Mouse (Mus musculus): ENCODE results near the gene Itgal. TPM values are rescaled to one million over a fixed set of nuclear protein-coding genes. Genes with fewer than 3 reads are reported as not detected.
A peak's percentile ranks its signal among the peaks of the same experiment; 100 is the strongest.

Itgal gene
- total RNA-seq, 2 experiments from 2014 or later, result 0.59 to 0.72 TPM

DNA sequence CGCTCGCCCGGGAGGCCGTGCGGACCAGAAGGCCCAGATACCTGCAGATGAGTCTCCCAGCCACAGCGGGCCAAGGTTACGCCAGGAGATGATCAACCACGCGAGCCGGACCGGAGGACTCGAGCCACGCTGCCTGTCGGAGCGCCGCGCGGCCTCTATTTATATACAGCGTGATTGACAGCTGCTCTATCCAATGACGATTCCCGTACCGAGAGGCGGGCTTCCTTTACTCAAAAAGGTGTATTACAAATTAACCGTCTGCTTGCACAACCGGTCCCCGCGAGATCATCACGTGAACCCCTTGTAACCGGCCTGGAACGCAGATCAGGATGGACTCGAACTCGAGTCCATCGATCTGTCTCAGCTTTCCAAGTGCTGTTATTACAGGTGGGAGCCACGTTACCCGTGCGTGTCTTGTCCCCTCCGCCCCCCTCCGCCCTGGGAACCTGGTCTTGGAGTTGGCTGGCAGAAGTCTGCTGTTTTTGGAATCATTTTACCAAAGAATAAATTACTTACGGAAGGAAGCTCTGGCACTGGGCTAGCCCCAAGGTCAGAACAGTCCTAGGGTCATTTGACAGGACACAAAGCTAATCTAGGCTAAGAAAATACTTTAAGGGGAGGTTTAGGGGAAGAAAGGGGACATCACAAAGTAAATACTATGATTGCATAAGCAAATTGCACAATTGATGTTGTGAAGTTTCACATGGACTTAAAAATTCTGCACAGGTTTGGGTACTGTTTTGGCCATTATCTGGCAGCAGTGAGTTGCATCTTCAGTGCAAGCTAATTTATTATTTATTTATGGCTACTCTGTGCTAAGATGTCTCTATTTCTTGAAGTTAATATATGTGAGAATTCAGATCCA, 21.9 kb upstream of the Itgal start, which contains the start of gene Sephs2:
TSS of gene Sephs2 (minus strand) at position 131 of the 865 bp plus-strand sequence.
- intact Hi-C loops (cut with DNase I), result no loop called here
- DNase-seq (ENCODE audit: low spot score in 2 of 2), result peak; percentile 98

DNA sequence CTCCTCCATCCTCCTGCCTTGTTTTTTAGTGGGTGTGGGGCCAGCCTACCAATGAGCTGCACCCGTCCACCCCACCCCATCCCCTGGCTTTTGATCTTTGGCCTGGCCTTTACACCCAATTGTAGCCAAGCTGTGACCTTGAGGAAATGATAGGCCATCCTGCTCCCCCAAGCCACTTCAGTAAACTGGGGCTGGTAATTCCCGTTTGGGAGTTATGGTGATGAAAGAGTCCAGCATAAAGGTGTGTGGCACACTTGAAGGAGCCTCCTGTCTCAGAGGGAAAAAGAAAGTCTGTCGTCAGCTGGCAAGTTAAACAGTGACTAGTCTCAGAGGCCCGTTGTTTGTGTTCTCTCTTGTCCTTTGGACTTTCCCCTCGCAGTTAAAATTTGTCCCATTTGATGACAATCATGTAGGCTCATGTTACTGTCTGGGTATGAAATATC, 19.5 kb upstream of the Itgal start:
- no peak for DNase-seq (ENCODE audit: low spot score in 2 of 2)
- intact Hi-C loops (cut with DNase I), result no loop called here

DNA sequence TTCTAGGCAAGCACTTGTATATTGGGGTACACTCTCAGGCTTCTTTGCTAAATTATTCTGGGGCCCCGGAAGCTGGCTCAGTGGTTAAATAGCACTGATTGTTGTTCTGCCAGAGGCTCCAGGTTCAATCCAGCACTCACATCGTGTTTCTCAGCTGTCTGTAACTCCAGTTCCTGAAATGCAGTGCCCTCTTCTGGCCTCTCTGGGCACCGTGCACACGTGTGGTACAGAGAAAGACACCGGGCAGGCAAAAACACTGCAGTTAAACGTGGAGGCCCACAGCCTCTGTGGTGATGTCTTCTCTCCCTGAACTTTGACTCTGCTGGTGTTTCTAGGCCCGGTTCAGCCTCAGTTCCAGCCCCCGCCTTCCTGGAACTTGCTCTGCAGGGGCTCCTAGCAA, 17.7 kb upstream of the Itgal start:
- intact Hi-C loops (cut with DNase I), result no loop called here
- no peak for DNase-seq (ENCODE audit: low spot score in 2 of 2)

DNA sequence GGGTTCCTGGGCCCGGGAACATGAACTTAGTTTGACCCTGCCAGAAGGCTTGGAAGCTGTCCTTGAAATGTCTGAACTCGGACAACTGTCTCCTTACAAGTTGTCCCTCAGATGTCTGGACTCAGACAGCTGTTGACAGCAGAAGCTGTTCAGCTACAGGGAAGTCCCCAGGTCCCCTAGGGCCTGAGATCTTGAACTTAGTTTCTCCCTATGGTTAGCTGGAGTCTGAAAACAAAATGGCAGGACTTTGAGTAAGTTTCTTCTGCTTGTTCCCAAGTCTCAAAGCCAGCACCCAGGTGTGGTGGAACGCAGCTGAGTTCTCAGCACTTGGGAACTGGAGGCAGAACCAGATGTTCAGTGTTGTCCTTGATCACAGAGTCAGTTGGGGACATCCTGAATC, 16.0 kb upstream of the Itgal start:
- DNase-seq (ENCODE audit: low spot score in 2 of 2), result no peak

DNA sequence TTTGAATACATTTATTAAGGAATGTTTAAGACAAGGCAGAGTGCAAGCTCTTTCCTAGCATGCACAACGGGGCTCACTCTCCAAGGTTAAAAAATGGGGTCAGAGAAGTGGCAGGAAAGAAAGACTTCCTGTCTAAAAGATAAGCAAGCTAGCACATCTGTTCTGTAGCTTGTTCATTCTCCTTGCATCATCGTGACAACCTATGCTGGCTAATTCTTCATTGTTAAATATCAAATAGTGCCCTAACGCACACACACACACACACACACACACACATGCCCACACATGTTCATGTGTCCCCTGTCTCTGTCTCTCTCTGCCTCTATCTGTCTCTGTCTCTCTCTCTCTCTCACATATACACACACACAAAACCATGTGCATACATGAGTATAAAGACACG, 14.9 kb upstream of the Itgal start:
- intact Hi-C loops (cut with DNase I), result no loop called here
- DNase-seq (ENCODE audit: low spot score in 2 of 2), result no peak

More for the DNA sequence above, 16.0 kb upstream of the Itgal start:
- intact Hi-C loops (cut with DNase I), result no loop called here

DNA sequence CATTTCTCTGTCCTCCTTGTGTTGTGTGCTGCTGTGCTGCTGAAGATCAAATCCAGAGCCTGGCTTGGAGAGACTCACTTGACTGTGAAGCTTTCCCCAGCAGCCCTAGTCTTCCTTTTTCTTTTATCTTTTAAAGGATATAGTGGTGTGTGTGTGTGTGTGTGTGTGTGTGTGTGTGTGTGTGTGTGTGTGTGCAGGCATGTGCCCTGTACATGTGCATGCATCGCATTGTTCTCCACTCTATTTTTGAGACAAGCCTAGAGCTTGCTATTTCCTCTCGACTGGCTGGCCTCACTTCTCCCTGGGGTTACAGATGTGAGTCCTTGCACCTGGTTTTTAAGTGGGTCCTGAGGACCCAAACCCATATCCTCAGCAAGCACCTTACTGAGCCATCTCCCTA, 13.9 kb upstream of the Itgal start:
- intact Hi-C loops (cut with DNase I), result no loop called here
- DNase-seq (ENCODE audit: low spot score in 2 of 2), result no peak

DNA sequence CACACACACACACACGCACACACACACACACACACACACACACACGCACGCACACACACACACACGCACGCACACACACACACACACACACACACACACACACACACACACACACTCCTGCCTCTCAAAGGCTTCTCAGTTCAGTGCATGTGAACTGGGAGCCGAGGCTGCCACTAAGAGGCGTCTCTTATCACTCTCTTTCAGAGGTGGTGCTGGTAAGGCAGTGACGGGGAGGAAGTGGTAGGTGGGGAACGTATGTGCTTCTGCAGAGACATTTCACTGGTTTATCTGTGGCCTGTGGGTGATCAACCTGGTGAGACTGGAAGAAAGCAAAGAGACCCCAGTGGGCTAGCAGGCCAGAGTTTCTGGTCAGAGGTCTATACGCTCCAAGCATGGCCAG, 10.9 kb upstream of the Itgal start:
- no peak for DNase-seq (ENCODE audit: low spot score in 2 of 2)
- intact Hi-C loops (cut with DNase I), result no loop called here

DNA sequence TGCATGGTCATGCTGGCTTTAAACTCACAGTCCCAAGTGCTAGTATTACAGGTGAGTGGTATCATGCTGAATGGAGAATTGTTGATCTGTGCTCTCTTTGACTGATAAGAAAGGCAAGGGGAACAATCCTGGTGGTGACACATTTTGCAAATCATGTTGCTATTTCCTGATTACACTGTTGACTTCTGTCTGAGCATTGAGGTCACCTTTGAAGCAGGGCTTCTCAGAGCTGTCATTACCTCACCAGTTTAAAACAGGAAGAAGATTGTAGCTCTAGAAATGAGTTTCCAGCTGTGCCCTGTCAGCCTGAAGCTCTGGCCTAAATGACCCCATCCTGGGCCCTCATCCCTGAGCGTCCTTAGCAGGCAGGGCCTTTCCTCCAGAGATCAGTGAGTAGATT, 8.1 kb upstream of the Itgal start:
- DNase-seq (ENCODE audit: low spot score in 2 of 2), result no peak
- intact Hi-C loops (cut with DNase I), result no loop called here

DNA sequence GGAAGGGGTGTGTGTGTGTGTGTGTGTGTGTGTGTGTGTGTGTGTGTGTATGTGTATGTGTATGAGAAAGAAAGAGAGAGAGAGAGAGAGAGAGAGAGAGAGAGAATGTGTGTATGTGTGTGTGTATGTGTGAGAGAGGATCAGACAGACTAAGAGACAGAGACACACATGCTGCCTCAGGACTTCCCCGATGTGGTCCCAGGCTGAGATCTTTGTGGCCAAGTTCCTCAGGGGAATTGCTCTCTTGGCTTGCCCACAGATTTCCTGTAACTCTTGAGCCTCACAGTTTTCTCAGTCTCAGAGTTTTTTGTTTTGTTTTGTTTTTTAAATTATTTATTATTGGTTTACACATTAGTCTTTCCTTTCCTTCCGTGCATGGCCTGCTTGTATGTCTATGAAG, 6.8 kb upstream of the Itgal start:
- intact Hi-C loops (cut with DNase I), result no loop called here

DNA sequence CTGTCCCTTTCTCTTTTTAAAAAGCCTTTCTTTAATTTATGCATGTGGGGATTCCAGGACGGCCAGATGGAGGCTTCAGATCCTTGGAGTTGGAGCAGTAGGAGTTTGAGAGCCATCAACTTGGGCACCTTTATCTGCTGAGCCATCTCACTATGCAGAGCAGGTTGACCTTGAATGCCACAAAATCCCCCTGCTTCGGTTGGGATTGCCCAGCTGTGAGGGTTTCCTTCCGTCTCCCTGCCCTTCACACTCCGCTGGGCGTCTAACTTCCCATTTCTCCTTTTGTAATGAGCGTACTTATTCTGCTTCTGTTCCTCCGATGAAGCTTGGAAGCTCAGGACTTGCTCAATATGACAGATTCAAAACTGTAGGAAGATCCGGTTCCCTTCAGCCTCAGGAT, 5.9 kb upstream of the Itgal start:
- intact Hi-C loops (cut with DNase I), result no loop called here
- no peak for DNase-seq (ENCODE audit: low spot score in 2 of 2)

More for the DNA sequence above, 6.8 kb upstream of the Itgal start:
- DNase-seq (ENCODE audit: low spot score in 2 of 2), result no peak

DNA sequence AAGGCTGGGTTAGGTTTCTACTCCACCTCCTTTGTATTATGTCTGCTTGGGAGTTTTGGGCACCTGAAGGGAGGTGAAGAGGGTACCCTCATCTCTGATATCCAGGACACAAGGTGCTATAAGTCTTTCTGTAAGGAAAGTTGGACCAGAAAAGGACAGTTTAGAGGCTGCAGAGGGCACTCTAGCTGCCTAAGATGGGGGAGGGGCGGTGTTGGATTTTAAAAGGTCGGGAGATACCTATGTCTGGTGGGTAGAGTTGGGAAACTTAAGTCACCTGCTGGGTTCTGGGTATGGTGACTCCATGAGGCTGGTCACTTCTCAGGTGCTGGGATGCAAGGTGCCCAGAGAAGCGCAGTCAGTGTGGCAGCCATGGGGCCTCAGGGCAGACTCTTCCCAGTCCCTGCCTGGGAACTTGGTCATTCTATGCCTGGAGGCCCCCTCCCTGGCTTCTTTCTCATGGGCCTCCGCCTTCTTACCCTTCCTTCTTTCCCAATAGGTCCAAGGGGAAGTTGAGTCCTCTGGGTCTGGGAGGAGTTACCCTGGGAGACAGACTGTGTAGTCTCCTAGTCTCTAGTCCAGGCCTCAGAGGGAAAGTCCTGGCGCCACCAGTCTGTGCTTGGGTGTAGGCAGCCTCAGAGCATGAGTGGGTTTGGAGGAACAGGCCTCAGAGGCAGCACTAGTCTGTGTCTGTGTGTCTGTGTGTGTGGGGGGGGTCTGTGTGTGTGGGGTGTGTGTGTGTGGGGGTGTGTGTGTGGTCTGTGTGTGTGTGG, 911 bp downstream of the Itgal start:
- intact Hi-C loops (cut with DNase I), result no loop called here
- no peak for DNase-seq (ENCODE audit: low spot score in 2 of 2)

DNA sequence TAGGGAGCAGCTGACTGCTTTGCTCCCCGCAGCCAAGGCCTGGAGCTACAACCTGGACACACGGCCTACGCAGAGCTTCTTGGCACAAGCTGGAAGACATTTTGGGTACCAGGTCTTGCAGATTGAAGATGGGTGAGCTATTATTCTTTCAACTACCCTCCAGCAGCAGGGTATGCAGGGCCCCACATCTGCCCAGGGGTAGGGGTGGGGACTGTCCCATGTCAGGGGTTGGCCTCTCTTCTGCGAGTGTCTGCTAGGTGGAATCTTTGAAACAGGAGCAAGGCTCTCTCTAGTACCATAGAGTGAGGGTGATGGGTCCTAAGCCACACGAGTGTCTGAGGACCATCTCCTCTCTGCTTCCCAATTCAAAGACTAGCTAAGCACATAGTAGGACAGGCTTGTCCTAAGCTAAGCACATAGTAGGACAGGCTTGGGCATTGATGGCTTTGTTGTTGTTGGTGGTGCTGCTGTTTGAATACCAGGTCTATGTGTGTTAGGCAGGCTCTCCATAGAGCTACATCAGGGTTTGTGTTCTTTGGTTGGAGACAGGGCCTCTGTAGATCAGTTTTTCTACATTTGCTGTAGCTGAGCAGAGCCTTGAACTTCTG, 1.6 kb downstream of the Itgal start:
- DNase-seq (ENCODE audit: low spot score in 2 of 2), result no peak
- intact Hi-C loops (cut with DNase I), result no loop called here

DNA sequence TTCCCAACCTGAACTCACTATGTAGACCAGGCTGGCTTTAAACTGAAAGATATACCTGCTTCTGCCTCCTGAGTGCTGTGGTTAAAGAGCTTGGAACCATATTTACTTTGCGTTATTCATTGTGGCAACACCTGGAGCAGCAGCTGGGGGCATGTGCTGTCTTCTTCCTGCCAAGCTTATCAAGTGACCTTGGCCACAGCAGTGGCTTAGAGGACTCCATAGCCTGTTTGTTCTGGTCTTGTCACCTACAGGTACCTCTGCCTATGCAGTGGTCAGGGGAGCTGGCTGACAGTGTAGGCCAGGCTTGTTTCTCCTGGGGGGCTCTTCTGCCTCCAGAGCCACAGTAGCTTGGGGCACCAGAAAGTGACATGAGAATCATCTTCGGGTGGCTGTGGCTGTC, 12.4 kb downstream of the Itgal start:
- no peak for DNase-seq (ENCODE audit: low spot score in 2 of 2)
- intact Hi-C loops (cut with DNase I), result no loop called here

DNA sequence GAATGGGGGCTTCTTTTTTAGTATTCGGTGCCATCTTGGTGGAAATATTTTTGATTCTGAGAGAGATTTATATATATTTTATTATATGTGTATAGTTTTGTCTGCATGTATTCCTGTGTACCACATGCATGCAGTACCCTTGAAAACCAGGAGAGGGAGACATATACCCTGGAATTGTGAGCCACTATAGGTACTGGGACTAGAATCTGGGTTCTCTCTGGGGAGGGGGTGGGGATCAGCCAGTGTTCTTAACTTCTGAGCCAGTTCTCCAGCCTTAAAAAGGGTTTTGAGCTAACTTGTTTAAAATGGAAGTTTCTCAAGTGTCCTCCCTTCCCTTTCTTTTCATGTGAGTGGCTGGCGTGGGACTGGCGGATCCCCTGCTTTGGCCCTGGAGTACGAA, 12.8 kb downstream of the Itgal start:
- intact Hi-C loops (cut with DNase I), result no loop called here
- DNase-seq (ENCODE audit: low spot score in 2 of 2), result peak; percentile 83 to 93

DNA sequence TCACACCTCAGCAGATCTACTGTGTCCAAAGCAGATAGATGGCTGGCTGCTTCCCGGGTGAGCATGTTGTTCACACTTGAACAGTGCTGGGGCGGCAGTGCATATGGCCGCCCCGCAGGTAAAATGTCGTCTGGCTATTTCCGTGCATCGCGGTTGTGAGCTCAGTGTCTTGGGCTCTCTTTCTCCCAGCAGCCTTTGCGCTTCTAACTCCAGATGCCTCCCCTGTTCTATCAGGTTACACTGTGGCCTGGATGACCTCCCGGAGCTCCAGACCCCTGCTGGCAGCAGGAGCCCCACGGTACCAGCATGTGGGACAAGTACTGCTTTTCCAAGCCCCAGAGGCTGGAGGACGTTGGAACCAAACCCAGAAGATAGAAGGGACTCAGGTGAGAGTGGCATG, 13.9 kb downstream of the Itgal start:
- intact Hi-C loops (cut with DNase I), result no loop called here
- DNase-seq (ENCODE audit: low spot score in 2 of 2), result no peak

DNA sequence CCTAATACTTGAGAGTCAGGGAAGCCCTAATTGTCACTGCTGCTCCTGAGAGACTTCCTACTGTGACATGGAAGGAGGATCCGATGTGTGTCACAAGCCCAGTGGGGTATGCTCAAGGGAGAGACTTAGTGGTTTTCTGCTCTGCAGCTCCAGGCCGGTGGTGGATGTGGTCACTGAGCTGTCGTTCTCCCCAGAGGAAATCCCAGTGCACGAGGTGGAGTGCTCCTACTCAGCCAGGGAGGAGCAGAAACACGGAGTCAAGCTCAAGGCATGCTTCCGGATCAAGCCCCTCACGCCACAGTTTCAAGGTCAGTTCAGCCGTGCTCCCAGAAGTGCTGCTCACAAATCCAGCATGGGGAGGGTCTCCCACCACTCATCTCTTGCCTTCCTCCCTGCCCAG, 17.9 kb downstream of the Itgal start:
- no peak for DNase-seq (ENCODE audit: low spot score in 2 of 2)
- intact Hi-C loops (cut with DNase I), result no loop called here

DNA sequence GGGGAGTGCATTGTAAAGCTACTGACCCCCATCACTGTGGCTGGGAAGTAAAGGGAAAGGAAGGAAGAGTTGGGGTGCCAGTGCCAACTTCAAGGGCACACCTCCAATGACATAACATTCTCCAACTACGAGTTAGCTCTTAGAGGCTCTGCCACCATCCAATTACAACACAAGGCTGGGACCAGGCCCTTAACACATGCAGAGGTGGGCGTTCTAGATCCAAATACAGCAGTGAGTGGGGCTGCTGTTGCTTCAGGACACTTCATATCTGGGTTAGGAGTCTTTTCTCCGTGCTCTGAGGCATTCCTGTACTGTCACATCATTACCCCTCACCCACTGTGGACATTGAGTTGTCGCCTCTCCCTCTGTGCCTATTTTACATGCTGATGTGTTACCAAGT, 25.0 kb downstream of the Itgal start:
- intact Hi-C loops (cut with DNase I), result no loop called here
- DNase-seq (ENCODE audit: low spot score in 2 of 2), result peak in 1 of 2 experiments; percentile 47

DNA sequence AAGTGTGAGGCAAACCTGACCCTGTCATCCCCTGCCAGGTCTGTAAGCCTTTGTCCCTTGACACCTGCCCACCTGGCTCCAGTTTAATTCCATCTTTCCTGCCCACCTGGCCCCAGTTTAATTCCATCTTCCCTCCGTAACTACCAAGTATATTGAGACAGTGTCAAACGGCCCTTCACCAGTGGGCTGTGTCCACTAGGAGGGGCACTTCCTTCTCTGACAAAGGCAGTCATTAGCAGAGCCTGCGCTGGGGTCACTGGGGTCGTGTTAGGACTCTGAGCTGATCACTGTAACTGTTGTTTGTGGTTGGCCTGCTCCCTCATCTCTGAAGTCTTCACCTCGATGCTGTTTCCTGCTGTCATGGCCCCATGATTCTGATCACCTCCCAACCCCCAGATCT, 26.0 kb downstream of the Itgal start:
- intact Hi-C loops (cut with DNase I), result no loop called here
- DNase-seq (ENCODE audit: low spot score in 2 of 2), result no peak

DNA sequence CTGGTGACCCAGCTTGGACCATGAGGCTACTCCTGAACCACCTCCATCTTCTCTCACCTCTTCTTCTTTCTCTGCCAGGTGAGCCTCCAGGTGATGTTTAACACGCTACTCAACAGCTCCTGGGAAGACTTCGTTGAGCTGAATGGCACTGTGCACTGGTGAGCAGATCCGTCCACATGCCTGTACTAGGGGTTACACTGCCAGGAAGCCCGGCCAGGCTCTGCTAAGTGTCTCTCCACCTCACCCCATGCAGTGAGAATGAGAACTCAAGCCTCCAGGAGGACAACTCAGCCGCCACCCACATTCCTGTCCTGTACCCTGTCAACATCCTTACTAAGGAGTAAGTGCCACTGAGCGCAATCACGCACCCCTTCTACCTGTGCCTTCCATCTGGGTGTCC, 28.9 kb downstream of the Itgal start:
- intact Hi-C loops (cut with DNase I), result no loop called here
- no peak for DNase-seq (ENCODE audit: low spot score in 2 of 2)

DNA sequence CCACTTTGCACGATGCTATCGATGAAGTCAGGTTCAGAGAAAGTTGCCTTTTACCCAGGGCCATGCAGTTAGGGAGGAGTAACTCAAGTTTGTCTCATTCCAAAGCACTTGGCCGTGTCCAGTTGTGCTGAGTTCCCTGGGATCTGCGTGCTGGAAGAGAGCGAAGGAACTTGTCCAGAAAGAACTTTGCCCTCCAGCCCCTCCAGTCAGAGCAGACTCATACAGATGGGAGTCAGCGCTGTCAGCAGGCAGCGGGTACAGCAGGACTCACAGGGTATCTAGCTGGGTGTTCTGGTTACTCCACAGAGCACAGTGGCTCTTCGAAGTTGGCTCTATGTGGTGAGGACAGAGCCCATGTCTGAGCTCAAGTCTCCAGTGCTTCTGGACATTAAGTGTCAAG, 29.5 kb downstream of the Itgal start:
- DNase-seq (ENCODE audit: low spot score in 2 of 2), result no peak
- intact Hi-C loops (cut with DNase I), result no loop called here
